Mouse (Mus musculus): ENCODE measurements at regions not wholly inside any gene's neighbourhood (a gene's known extent, or its start where the extent isn't known, plus 50 kb on each side); places are given as distances from the start of the nearest gene placed in this dataset.

DNA sequence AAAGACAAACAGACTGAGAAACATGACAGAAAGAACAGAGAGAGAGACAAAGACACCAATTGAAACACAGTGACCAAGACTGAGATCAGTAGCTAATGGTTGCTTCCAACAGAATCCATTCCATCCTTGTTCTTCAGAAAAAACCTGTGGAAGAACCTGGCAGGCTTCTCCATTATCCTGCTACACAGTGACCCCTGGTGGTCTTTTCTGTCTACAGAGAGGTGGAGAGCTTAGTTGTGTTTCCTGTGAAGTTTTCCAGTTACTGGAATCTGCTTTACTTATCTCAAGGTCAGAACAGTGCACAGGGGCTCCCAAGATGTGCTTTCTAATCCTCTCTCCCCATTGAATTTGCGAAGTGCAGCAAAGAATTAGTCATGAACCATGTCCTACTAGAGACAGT lies 339.1 kb upstream of the Msl3l2 start:
- peak; percentile 7 to 68 for DNase-seq (ENCODE audit: inconsistent age in 2 of 2, low spot score in 1 of 2)

DNA sequence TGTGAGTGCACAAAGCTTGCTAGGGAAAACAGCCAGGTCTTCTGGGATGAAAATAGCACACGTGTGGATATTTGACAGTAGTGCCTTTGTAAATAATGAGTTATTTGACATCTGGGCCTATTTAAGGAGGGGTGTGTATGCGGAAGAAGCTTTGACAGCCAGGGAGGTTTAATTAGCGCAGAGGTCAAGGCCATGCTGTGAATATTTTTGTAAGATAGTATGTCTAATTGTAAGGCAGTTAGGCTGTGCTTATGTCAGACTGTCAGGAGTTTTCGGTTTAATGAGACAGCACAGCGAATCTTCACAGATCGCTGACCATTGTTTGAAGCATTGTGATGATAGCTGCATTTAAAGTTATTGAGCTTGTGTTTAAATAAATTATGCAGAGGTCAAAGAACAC lies 337.1 kb upstream of the Msl3l2 start:
- DNase-seq (ENCODE audit: inconsistent age in 2 of 2, low spot score in 1 of 2): no peak

DNA sequence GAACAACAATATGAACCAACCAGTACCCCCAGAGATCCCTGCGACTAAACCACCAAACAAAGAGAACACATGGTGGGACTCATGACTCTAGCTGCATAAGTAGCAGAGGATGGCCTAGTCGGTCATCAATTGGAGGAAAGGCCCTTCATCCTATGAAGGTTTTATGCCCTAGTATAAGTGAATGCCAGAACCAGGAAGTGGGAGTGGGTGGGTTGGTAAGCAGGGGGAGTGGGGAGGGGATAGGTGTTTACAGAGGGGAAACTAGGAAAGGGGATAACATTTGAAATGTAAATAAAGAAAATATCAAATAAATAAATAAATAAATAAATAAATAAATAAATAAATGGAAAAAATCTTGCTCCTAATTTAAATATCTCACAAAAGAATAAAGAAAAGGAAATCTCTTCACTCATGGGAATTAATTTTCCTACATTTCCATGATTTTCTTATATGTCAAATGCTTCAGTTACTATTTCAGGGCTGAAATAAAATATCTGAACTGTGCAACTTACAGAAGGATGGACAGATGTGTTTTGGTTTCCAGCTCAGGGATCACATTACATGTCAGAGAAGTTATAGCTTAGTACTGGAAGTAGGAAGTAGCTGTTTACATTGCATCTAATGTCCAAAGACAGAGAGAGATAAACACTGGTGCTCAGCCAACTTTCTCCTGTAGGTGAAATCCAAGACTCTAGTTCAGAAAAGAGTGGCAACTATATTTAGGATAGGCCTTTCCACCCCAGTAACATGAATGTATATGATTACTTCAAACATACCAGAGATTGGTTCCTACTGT lies 323.8 kb upstream of the Msl3l2 start:
- DNase-seq (ENCODE audit: inconsistent age in 2 of 2, low spot score in 1 of 2): no peak

GRCm38 (mm10) chr10:55813966-55814365 lies 292.8 kb upstream of the Msl3l2 start:
- no peak for DNase-seq (ENCODE audit: inconsistent age in 2 of 2, low spot score in 1 of 2)

GRCm38 (mm10) chr10:55851361-55851760 lies 255.4 kb upstream of the Msl3l2 start:
- no peak for DNase-seq (ENCODE audit: inconsistent age in 2 of 2, low spot score in 1 of 2)

DNA sequence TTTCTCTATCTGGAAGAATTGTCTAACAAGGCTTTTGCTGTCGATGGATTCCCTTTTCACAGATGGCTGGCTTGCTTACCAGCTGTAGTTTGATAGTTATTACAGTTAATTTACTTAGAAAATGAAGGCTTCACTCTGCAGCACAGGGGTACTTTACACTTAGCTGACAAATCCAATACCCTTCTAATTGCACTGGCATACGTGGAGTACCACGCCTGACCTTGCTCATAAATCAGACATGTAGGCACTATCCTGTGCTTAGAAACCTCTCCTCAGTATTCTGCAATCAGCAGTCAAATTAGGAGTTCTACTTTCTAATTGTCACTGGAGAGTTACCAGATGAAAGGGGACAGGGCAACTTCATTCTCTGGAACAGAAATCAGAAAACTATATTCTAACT lies 214.1 kb upstream of the Msl3l2 start:
- no peak for DNase-seq (ENCODE audit: inconsistent age in 2 of 2, low spot score in 1 of 2)

- no peak for DNase-seq (ENCODE audit: inconsistent age in 2 of 2, low spot score in 1 of 2)
Measured at GRCm38 (mm10) chr10:55929100-55929499, 177.6 kb upstream of the Msl3l2 start.

DNA sequence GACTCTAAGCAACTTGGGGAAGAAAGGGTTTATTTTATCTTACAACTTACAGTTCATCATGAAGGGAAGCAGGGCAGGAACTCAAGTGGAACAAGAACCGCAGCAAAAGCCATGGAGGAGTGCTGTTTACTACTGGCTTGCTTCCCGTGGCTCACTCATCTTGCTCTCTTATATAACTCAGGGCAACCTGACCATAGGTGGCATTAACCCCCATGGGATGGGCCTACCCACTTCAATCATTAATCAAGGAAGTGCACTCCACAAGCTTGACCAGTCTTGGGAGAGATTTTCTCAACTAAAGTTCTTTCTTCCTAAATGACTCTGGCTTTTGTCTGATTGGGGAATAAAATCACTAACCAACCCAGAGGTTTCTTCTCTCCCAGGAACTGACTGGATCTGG lies 172.7 kb upstream of the Msl3l2 start:
- DNase-seq (ENCODE audit: inconsistent age in 2 of 2, low spot score in 1 of 2): no peak

DNA sequence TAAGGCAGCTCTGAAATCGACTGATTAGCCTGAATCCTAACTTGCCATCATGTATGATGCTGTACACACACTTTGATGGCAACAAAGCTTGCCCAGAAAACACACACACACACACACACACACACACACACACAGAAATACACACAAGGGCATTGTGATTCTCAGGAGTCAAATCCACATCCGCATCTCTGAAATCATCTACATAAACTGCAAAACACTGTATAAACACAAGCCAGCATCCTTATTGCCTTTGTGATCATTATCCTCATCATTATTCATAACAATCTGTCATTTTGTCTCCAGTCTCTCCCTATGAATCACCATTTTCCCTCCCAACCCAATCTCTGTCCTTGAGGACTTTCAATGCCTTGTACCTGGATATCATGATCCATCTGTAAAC lies 171.3 kb upstream of the Msl3l2 start:
- DNase-seq (ENCODE audit: inconsistent age in 2 of 2, low spot score in 1 of 2): no peak

DNA sequence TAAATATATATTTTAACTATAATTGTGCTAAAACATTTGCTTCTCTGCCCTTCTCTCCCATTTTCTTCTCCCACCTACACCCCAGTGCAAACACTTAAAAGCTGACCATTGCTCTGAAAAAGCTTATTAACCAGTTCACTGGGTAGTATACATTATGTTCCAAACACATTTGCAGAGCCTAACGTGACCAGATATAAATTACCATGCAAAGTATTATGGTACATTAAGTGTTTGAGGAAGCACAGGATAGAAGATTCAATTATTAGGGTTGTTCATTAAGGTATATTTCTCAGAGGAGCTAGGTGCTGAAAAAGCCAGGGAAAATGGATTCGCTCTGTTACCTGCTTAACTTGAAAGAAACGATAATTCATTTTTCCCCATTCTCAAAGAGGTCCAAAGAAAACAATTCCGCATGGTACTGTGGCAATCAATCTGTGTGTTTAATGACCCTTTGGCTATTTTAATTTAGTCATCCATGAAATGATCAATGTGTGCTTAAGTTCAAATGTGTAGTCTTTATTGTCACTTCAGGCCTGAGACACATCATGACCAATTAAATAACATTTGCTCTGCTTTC lies 144.0 kb upstream of the Msl3l2 start:
- no peak for DNase-seq (ENCODE audit: inconsistent age in 2 of 2, low spot score in 1 of 2)
